Mouse (Mus musculus): ENCODE results near the gene Phldb3.
A peak's percentile ranks its signal among the peaks of the same experiment; 100 is the strongest.
"Not testable (repeated sequence)": the region's sequence is repeated elsewhere in the genome, so short reads cannot be mapped to it uniquely, and the experiment has no call there.

Phldb3 gene

GRCm38 (mm10) chr7:24594309-24594803 is 16.2 kb upstream of the Phldb3 start:
- no peak for DNase-seq (ENCODE audit: low spot score)

GRCm38 (mm10) chr7:24595464-24595863 is 15.1 kb upstream of the Phldb3 start:
- DNase-seq (ENCODE audit: low spot score): no peak

DNA sequence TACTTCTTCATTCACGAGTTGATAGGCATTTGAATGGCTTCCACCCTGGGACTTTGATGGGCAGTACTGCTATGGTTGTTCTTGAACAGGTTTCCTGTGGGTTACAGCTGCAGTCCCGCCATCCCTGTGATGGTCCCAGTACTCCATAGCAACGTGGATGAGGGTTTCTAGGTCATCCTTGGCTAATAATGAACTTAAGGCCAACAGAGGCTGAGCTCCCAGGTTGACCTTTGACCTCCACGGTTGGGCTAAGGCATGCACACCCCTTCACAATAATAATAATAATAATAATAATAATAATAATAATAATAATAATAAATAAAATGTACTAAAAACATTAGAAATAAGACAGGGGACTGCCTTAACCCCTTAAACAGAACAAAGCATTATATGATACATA is 12.4 kb upstream of the Phldb3 start:
- no peak for DNase-seq (ENCODE audit: low spot score)

DNA sequence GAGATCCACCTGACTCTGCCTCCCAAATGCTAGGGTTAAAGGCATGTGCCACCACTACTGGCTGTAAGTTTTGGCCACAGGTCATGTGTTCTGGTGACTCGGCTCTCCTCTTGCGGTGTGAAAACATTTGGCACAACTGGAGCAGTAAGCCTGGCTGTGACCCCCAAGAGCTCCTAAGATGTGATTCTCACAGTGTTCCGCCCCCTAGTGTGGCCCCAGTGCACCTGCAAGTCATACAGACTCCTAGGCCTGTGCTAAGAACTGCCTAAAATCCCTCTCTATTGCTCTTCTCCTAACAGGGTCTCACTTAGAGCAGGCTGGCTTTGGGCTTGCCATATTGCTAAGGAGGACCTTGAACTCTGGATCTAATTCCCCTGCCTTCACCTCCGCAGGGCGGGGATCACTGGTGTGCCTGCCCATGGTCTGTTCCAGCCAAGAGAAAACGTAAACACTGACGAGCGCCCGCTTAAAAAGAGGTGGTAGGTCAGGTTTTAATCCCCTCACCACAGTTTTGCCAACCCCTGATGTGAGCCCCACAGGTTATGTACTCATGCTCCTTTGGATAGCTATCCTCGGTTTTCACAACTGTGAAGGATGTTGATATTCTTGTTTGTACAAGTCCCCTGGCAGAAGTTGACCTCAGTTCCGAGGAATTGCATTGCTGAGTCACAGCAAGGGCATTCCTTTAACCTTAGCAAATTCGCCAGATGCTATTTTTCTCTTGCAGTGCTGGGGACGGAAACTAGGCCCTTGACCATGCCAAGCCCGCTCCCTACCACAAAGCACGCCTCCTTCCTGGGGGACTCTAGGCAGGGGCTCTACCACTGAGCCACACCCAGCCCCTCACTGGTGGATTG is 11.1 kb upstream of the Phldb3 start:
- no peak for DNase-seq (ENCODE audit: low spot score)

- peak; percentile 94 for DNase-seq (ENCODE audit: low spot score)
These were observed 9.5 kb upstream of the Phldb3 start for GRCm38 (mm10) chr7:24600941-24601597.

DNA sequence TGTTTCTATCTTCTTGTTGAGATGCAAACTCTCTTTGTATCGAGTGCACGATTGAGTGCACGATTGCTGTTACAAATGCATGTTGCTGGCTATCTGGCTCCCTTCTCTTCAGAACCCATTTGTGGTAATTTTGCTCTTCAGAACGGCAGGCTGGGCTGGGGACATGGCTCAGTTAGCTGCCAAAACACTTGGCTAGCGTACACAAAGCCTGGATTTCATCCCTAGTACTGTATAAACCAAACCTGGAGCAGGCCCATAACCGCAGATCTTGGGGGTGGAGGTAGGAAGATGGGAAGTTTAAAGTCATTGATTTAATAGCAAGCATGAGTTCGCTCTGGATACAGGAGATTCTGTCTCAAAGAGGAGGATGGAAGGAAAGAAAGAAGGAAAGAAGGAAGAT is 5.0 kb upstream of the Phldb3 start:
- no peak for DNase-seq (ENCODE audit: low spot score)

DNA sequence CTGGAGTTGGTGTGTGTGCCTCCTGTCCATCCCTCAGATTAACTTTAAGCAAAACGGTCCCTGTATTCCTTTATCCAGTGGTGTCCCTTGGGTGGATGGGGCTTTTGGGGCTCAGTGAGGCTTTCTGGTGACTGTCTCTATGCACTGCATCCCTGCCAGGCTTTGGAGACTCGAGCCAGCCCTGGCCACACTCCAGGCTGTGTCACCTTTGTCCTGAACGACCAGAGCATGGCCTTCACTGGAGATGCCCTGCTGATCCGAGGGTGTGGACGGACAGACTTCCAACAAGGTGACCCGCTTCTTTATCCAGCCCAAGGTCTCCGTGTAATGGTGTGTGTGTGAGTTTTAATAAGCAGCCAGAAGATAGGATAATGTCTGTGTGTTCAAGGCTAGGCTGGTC is 4.5 kb upstream of the Phldb3 start:
- no peak for DNase-seq (ENCODE audit: low spot score)

DNA sequence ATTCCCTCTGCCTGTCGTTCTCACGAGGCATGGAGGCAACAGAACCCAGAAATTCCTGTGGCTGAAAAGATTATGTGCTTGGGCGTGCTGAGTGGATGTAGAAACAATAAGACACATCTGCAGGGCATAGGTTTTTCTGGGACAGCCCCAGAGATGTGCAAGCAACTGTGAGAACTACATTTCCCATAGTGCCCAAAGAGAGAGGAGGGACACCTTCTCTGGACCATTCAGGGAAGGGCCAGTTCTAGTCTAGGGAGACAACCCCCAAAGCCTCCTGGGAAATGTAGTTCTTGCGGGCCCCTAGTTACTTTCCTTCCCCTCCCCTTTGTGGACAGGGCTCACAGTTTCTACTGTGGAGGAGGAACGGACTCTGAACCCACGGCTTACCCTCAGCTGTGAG is 2.5 kb upstream of the Phldb3 start:
- peak; percentile 32 for DNase-seq (ENCODE audit: low spot score)

GRCm38 (mm10) chr7:24608561-24608960 is 2.0 kb upstream of the Phldb3 start:
- no peak for DNase-seq (ENCODE audit: low spot score)

GRCm38 (mm10) chr7:24610879-24611494 is 424 bp downstream of the Phldb3 start:
- no peak for DNase-seq (ENCODE audit: low spot score)

DNA sequence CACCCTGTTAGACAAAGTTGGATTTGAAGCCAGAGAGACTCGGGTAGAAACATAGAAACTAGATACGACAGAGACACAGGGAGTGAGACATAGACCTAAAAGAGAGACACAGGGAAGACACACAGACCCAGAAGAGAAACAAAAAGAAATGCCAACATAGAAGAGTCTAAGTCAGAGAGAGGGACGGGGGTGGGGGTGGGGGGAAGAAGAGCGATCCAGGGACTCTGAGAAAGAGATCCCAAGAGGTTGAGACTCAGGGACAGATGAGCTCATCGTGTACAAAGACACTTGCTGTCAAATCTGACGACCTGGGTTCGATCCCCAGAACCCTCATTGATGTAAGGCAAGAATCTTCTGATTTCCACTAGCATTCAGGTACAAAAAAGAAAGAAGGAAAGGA is 1.1 kb downstream of the Phldb3 start:
- no peak for DNase-seq (ENCODE audit: low spot score)

DNA sequence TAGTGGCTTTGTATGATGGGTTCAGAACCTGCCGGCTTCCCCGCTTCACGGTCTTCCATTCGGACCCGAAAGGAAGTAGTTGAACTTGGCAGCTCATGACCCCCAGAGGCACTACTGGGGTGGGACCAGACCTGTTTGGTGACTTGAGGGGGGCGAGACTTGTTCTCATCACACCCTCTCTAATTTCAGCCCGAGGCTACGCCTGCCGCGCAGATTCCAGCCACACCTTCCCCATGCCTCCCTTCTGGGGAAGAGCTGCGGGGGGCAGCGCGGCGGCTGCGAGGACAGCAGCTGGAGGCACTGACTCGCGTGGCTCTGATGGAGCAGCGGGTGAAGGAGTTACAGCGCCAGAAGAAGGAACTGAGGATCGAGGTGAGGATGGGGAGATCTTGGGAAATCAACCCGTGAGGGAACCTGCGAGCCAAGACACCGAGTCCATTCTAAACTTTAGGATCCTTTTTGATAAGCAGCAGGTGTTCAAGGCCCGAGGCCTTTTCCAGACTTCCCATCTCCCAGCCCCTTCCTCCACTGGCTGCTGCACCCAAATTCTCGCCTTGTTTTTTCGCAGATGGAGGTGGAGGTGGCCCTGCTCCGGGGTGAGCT is 1.8 kb downstream of the Phldb3 start:
- DNase-seq (ENCODE audit: low spot score): no peak

DNA sequence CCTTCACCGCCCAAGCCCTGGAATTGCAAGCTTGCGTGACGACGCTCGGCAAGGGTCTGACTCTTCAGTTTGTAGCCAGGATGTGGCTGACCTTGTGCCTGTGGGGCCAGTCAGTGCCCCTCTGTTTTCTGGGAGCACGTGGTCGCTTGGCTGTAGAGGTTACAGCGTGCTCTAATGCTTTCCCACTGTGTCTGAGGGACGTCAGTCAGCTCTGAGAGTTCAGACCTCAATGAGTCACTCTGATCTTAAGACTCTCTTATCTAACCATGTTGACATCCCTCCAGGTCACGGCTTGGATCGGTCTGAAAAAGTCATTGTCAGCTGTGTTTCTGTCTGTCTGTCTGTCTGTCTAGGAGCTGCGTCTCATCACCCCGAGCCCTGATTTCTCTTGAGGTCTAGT is 4.3 kb downstream of the Phldb3 start:
- DNase-seq (ENCODE audit: low spot score): no peak

DNA sequence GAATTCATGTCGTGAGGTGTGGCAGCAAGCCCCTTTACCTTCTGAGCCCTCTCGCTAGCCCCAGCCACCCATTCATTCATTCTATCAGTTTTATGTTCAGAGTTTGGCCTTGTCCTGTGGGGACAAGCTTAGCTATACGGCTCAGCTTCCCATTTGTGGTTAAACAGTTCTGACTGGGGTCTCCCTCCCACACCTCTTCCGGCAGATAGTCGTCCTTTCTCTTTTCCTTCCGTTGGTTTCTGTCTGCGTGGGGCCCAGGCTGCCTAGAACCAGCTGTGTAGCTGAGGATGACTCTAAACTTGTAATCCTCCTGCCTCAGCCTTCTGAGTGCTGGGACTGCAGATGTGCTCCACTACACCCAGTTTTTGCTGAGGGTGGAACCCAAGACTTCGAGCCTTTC is 7.2 kb downstream of the Phldb3 start:
- DNase-seq (ENCODE audit: low spot score): no peak

GRCm38 (mm10) chr7:24618374-24618773 is 7.8 kb downstream of the Phldb3 start:
- not testable (repeated sequence) for DNase-seq (ENCODE audit: low spot score)

DNA sequence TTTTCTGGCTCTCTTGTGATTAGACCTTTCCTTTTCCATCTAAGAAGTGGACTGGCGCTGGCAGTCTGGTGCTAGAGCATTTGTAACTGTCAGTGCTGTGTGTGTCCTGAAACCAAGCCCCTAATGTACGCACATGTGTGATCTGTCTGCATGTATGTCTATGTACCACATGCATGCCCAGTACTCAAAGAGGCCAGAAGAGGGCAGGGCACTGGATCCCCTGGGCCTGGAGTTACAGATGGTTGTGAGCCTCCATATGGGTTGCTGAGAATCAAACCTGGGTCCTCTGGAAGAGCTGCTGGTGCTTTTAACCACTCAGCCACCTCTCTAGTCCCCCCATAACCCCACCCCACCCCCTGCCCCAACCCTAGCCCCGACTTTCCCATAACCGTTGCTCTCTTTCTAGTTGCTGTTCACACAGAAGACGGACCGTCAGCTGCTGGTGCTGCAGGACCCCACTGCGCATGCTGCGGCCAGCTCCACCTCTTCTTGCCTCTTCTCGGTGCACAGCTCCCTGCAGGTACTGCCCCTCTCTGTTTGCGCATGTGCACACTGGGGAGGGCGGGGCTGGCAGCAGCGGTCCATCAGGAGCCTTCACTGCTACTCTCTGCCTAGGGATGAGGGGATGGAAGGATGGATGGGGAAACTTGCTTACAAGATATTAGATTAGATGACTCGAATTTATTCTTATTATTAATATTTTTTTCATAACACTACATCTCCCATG is 9.3 kb downstream of the Phldb3 start:
- DNase-seq (ENCODE audit: low spot score): no peak

- DNase-seq (ENCODE audit: low spot score): no peak
These were observed 10.6 kb downstream of the Phldb3 start for GRCm38 (mm10) chr7:24621193-24621592.

DNA sequence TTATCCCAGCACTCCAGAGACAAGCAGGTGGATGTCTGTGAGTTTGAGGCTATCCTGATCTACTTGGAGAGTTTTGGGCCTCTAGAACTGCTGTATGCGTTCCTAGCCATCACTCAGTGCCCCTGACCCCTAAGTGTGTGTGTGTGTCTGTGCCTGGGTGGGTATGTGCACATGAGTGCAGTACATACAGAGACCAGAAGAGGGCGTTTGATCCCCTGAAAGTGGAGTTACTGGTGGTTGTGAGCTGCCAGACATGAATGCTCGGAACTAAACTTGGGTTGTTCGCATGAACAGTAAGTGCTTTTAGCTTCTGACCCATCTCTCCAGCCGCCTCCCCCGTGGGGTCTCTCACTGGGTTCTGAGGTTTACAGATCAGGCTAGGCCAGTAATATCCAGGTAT is 12.4 kb downstream of the Phldb3 start:
- no peak for DNase-seq (ENCODE audit: low spot score)

GRCm38 (mm10) chr7:24628685-24629610 is 18.4 kb downstream of the Phldb3 start:
- peak; percentile 69 for DNase-seq (ENCODE audit: low spot score)

- DNase-seq (ENCODE audit: low spot score): no peak
These were observed 19.1 kb downstream of the Phldb3 start for GRCm38 (mm10) chr7:24629672-24630071.
